Mouse (Mus musculus): ENCODE results near the gene Polr1c. TPM values are rescaled to one million over a fixed set of nuclear protein-coding genes. Genes with fewer than 3 reads are reported as not detected.

Polr1c gene
- 10 to 100 TPM; 34.0 to 35.2 TPM for total RNA-seq (2021)
- long read RNA-seq, experiment 1, transcript Polr1c-201 (9 exons, 1,314 nt): major isoform, 23 of 25 reads
- long read RNA-seq, experiment 1, partial matches to known transcripts: 0 of 25 reads
- long read RNA-seq, experiment 1, other reads (novel, unspliced or antisense): 2 of 25 reads
- long read RNA-seq, experiment 2, transcript Polr1c-201 (9 exons, 1,314 nt): major isoform, 24 of 28 reads
- long read RNA-seq, experiment 2, partial matches to known transcripts: 1 of 28 reads
- long read RNA-seq, experiment 2, other reads (novel, unspliced or antisense): 3 of 28 reads

DNA sequence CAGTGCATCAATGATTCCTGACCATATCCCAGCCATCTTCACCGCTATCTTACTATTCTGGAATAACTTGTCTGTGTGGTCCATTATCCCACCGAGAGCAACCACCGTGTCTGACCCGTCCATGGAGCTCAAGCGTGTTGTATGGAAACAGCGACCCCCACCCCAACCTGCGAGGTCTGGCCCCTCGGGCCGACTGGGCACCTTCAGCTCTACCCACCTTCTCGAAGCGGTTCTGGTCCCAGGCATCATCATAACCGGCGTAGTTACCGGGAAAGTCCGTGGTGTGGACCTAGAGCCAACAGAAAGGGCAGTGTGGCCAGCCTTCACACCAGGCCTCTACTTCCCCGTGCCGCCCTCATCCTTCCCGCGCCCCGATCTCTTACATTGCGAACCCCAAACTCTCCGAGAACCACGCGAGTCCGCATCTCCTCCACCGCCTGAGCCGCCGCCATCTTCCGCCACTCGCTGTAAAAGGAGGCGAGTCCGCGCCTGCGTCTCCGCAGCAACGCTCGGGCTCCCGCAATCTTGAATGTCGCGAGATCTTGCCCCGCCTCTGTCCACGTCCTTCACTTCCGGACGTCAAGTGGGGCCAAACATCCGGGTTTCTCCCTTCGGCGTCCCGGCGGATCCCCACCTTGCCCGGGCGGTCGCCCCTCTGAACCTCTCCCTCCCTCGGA is at the start of gene Polr1c, which contains the start of gene Yipf3:
TSS of gene Polr1c (minus strand) at position 543 of the 677 bp plus-strand sequence.
TSS of gene Yipf3 (plus strand) at position 569 of the 677 bp plus-strand sequence.
- intact Hi-C loops (cut with DNase I): no loop called here

DNA sequence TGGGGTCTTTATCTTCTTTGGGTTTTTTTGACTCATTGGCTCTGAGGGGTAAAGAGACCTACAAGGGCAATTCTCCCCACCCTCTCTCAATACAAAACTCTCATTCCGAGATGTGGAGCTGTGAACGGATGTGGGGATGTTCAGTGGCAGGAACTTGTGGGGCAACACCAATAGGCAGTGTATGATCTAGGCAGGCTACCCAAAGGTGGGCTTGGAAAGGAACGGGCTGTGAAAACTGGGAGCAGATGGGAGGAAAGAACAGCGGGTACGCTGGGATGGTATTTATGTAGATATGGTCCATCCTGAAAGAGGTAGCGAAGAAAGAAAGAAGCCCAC is 49.1 kb upstream of the Polr1c start:
- no peak for DNase-seq (ENCODE audit: low spot score in 2 of 2)
- intact Hi-C loops (cut with DNase I): no loop called here

More for the DNA sequence above, at the start of gene Polr1c, which contains the start of gene Yipf3:
- peak; percentile 95 to 96 for DNase-seq (ENCODE audit: low spot score in 2 of 2)

DNA sequence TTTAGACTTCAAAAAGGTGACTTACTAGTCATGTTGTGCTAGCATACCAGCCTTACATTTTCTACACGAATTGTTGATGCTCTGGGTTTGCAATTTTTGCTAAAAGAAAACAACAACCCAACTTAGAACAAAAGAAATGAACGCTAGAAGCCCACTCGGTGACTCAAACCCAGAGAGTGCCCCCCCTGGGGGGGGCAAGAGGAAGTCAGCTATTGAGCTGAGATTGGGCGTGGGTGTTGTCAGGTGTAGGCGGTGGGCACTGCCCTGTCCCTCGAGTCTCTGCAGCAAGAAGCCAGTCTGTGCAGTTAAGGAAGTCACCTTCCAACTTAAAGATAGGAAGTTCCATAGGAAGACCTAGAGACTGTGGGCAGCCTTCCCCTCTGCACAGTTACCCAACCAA is 48.7 kb upstream of the Polr1c start:
- intact Hi-C loops (cut with DNase I): no loop called here

DNA sequence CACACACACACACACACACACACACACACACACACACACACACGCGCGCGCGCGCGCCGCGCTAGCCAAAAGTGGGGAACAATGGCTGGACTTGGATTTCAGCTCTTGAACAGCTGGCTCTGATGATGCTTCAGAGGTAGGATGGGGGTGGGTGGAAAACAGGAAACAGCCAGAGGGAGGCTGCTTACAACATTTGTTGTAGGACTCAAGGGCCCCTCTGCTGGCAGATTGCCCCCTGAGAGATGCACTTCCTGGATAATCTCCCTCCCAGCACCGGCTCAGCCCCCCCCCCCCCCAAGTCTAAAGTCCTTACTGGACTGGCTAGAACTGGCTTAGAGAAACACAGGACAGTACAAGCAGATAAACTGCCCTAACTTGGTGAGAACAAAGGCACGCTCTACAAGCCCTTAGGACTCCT is 39.8 kb upstream of the Polr1c start:
- intact Hi-C loops (cut with DNase I): no loop called here
- no peak for DNase-seq (ENCODE audit: low spot score in 2 of 2)

More for the DNA sequence above, 48.7 kb upstream of the Polr1c start:
- no peak for DNase-seq (ENCODE audit: low spot score in 2 of 2)

DNA sequence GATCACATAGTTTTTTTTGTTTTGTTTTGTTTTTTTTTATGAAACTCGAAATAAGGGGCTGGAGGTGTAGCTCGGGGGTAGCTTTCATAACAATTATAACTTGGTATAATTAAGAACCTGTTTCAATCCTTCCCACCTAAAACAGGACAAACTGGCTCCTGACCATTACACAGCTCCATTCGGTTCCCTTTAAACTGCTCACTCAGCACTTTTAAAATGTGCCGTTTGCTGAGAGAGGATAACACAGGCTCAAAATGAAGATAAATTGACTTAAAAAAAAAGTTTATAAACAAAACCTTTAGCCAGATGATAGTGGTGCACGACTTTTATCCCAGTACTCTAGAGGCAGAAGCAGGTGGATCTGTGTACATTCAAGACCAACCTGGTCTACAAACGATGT is 37.6 kb upstream of the Polr1c start:
- DNase-seq (ENCODE audit: low spot score in 2 of 2): no peak
- intact Hi-C loops (cut with DNase I): no loop called here

DNA sequence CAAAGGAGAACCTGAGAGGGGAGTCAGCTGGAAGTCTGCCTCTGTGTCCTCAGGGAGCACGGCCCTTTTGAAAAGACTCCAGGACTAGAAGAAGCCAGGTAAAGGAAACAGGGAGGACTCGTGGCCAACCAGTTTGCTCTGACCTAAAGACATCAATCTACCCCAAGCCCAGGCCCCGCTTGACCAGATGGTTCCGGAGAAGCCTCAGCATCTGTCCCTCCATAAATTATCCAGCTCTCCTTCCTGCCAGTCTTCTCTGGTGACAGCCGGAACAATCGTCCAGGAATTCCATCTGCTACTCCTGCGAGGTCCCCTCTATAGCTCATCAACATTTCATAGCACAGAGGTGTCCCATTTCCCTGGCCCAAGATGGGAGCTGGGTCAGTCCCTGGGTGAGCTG is 36.8 kb upstream of the Polr1c start:
- intact Hi-C loops (cut with DNase I): no loop called here

DNA sequence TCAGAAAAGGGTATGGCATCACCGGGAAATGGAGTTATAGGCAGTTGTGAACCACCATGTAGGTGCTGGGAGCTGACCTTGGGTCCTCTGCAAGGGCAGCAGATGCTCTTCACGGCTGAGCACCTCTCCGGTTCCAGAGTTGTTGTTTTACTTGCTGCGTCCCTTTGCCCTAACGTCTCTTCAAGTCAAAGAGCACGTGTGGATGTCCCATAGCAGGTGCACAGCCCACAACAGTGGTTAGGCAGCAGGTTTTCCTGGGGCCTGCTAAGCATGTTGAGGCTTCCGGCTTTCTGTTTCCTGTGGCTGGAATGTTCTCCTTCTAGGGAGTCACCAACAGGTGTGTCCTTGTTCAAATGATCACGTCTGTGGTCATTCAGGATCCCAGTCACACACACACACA is 36.1 kb upstream of the Polr1c start:
- intact Hi-C loops (cut with DNase I): no loop called here
- no peak for DNase-seq (ENCODE audit: low spot score in 2 of 2)

More for the DNA sequence above, 36.8 kb upstream of the Polr1c start:
- no peak for DNase-seq (ENCODE audit: low spot score in 2 of 2)

DNA sequence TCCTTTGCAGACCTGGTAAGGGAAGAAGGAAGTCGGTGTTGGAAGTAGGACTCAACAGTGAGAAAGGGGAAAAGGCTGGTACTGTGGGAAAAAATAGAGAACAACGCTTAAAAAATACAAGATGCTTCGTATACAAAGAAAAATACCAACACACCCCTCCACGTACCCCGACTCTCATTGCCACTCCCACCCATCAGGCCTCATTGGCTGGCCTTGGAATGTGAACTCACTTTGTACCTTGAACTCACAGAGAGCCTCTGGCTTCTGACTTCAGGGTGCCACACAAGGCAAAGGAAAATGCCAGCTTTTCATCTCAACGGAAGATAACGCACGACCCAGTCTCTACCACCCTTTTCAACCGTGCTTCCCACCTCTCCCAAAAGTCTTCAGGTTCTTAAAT is 35.3 kb upstream of the Polr1c start:
- intact Hi-C loops (cut with DNase I): no loop called here
- no peak for DNase-seq (ENCODE audit: low spot score in 2 of 2)

DNA sequence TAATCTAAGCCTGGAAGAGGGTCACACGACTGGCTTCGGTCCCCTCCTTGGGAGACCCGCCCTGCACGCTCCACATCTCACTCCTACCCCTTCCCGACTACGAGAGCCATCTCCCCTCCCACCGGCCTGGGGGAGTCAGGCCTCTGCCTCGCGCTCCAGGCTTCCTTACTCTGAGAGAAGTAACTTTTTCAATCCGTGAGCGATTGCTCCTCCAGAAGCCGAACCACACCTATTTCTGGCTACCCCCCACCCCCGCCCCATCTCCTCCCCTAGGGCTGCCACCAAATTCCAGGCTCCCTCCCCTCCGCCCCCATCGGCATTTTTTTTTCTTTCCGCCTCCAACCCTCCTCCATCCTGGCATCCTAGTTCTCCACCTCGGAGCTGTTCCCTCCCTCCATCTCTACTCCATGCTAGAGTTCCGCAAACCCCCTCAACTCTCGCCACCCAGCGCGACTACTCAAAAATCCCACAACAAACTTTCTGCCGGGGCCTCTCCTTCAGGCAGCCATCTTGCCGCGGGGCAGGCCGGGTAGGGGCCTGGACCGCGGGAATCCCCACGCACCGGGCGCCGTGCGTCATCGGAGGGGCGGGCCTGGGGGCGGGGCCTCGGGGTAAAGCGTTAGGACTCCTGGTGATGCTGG is 34.7 kb upstream of the Polr1c start, which contains the start of gene Tjap1:
TSS of gene Tjap1 (minus strand) at position 544 of the 641 bp plus-strand sequence.
- DNase-seq (ENCODE audit: low spot score in 2 of 2): peak; percentile 64 to 86
- intact Hi-C loops (cut with DNase I): no loop called here

DNA sequence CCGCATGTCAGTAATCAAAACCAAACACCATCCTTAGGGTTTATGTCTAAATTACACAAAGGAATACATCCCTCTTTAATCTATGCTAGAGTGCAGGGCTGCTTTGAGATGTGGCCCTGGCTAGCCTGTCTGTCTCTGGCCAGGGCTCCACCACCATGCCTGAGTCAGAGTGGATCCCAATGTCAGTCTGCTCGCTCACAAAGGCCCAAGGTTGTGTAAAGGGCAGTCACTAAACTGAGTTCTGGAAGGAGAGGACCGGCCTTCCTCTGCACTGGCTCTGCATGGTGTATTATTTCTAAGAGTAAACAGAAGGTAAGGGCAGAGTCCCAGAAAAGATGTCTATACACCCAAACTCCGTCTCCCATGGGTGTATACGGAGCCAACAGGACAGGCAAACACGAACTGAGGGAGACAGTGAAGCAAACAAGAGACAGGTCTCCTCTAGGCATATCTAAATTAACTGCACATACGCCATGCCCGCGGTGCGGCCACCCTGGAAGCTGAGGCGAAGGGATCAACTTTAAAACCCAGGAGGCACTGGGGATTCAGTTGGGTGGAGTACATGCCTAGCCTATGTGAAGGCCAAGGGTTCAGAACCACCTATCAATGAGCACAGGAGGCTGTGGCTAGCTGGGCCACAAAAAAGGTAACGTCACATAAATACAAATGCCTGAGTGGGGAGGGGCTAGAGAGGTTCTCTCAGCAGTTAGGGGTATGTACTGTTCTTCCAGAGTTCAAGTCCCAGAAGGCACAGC is 30.3 kb upstream of the Polr1c start:
- no peak for DNase-seq (ENCODE audit: low spot score in 2 of 2)
- intact Hi-C loops (cut with DNase I): no loop called here

DNA sequence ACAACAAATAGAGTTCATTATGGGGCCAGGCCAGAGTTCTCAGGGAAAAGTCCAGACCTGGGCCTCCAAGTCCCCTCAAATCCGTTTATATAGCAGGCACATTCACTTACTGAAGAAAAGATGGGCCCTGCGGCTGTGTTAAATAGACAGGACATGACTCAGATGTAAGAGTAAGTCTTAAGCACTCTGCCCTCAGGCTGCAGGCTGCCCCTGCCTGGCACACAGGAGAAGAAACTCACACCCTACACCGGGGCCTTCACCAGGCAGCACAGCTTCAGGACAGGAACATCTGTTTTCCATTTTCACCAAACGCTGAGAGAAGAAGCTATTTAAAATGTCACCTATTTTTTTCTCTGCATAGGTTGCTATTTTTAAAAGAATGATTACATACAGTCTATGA is 29.7 kb upstream of the Polr1c start:
- intact Hi-C loops (cut with DNase I): no loop called here
- DNase-seq (ENCODE audit: low spot score in 2 of 2): no peak

DNA sequence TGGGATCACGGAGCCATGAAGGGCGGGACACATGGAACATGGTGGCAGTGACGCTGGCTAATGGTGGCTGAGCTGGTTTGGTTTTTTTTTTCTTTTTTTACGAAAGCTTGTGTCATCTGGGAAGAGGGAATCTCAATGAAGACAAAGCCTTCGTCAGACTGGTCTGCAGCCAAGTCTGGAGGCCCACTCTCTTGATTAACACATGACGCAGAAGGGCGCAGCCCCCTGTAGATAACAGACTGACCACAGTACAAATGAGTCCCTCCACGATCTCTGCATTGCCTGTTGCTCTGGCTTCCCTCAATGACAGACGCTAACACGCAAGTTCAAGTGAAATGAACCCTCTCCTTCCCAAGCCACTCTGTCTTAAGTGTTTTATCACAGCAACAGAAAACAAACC is 27.7 kb upstream of the Polr1c start:
- DNase-seq (ENCODE audit: low spot score in 2 of 2): no peak
- intact Hi-C loops (cut with DNase I): no loop called here

DNA sequence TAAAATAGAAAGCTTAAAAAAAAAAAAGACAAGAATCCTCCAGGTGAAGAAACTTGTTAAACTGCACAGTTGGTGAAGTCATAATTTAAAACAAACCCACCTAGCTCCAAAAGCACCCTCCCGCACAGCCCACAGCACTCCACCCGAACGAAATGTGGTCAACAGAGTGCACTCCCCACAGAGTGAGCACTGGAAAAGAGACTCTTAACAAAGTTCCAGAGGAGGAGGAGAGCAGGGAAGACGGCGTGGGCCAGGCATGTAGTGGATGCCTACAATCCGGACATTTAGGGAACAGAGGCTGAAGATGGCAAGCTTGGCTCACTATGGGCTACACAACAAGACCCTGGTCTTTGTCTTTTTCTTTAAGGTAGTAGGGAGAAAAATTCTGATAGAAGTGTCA is 27.2 kb upstream of the Polr1c start:
- intact Hi-C loops (cut with DNase I): no loop called here
- no peak for DNase-seq (ENCODE audit: low spot score in 2 of 2)

DNA sequence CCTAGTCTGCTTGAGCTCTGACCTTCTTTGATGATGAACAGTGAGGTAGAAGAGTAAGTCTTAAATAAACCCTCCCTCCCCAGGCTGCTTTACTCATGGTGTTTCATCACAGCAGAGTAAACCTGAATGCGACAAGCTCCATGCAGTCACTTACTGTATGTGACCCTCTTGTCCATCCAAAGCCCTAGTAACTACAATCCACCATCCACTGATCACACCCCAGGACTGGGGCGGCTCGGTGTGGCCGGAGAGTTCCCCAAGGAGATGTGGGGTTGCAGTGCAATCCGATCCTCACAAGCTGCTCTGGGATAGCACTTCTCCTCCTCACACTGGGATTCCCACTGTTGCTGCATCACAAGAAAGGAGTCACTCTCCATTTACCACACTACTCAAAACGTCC is 26.6 kb upstream of the Polr1c start:
- DNase-seq (ENCODE audit: low spot score in 2 of 2): no peak
- intact Hi-C loops (cut with DNase I): no loop called here

DNA sequence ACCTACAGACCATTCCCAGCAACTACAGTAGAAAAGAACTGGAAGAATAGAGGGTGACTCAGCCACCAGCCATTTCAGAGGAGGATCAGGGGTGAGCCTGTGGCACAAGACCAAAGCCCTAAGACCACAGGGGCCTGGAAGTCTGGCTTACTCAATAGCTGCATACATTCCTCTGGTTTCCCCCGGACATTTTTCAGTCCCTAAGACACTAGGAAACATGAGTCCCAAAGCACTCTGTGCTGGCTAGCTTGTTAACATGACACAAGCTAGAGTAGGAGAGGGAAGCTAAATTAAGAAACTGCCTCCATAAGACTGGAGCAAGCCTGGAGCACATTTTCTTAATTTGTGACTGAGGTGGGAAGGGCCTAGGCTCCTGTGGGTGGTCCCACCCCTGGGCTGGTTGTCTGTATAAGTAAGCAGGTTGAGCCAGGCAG is 26.0 kb upstream of the Polr1c start:
- intact Hi-C loops (cut with DNase I): no loop called here
- no peak for DNase-seq (ENCODE audit: low spot score in 2 of 2)

DNA sequence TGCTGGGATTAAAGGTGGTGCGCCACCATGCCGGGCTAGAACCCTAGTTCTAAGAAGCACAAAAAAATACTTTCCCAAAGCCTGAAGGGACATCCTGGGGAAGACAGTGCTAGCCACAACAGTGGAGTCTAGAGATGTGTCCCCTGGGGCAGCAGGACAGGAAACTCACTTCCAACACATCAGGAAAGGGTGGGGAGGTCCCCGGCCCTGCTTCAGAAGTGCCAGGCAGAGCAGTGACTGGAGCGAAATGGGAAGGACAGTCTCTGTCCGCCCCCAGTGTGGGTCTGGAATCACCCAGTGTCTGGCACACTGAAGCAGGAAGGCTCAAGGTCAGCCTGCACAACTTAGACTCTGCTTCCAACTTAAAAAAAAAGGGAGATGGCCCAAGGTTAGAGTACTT is 24.8 kb upstream of the Polr1c start:
- intact Hi-C loops (cut with DNase I): no loop called here
- no peak for DNase-seq (ENCODE audit: low spot score in 2 of 2)

DNA sequence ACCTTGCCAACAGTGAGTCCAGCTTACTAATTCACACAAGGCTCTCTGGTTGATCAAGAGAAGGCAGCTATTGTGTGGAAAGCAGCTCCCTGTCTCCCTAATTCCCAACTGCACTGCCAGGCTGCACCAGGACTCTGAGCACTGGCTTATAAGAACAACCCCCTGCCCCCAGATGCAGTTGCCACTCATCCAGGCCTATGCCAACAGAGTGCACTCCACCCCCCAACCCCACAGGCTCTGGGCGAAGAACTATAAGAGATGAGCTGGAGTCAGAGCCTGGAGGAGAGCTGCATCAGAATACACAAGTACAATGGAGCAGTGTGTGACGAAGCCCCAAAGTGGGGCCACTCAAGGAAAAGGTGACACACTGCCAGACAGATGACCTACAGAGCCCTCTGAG is 24.2 kb upstream of the Polr1c start:
- intact Hi-C loops (cut with DNase I): no loop called here
- DNase-seq (ENCODE audit: low spot score in 2 of 2): no peak

DNA sequence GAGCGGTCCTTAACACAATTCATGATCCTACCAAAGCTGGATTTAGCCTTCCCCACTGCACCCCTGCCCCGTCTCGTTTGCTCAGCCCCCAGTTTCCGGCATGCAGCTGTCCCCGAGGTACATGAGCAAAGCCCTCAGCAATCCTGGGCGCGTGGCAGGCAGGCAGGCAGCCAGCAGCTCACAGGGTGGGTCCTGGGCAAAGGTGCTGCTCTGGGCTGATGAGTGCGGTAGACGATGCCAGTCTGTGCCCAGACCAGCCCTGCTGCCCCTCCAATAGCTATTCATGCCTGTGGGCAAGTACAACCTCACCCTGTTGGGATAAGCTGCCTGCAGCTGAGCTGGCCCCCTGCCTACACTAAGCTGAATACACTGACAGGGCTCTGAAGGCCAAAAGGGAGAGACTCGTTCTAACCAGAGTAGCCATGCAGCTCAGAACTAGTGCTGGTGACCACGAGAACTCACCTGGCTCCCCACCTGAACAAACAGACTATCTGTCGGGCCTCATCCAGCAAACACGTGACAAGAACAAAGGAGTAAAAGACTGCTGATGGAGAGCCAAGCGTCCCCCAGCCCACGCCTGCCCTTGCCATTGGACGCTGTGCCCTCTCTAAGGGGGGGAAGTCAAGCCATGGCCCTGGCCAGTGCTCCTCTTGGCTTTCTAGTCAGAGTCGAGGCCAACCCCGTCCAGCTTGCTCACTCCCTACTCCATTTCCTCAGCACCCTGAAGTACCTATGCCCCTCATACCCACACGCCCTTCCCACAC is 22.1 kb upstream of the Polr1c start:
- no peak for DNase-seq (ENCODE audit: low spot score in 2 of 2)
- intact Hi-C loops (cut with DNase I): loop anchor here (5.0 kb wide), 1 partner anchor 117 kb away; no protein-coding TSS in a partner anchor
